Mouse (Mus musculus) stomach, embryonic 16.5 days (tissue): Measurements from ENCODE around the gene Phex. TPM values are rescaled to one million over a fixed set of nuclear protein-coding genes. Genes with fewer than 3 reads are reported as not detected.

Experiments used
- ATAC-seq: fragments of 200-750 bp; cut with Nextera tagmentation; 2 replicates; pipeline ENCODE4 v1.8.0; 2017; ENCODE audit warnings: moderate number of reproducible peaks, moderate TSS enrichment; ENCODE audit not compliant: insufficient read depth, low FRiP score
- H3K27ac ChIP-seq: fragments of 300-500 bp; sonication (generic); 2 replicates; pipeline ENCODE4 v1.5.1; 2014; ENCODE audit warnings: low read length
- H3K27me3 ChIP-seq: fragments of 300-500 bp; sonication (generic); 2 replicates; pipeline ENCODE4 v1.6.1; 2014; ENCODE audit warnings: low read length, control low read depth, mixed read lengths; ENCODE audit not compliant: control insufficient read depth, insufficient read depth
- H3K36me3 ChIP-seq: fragments of 300-500 bp; sonication (generic); 2 replicates; pipeline ENCODE4 v1.6.1; 2014; ENCODE audit warnings: low read length; ENCODE audit not compliant: control insufficient read depth, insufficient read depth
- H3K4me1 ChIP-seq: fragments of 300-500 bp; sonication (generic); 2 replicates; pipeline ENCODE4 v1.6.1; 2014; ENCODE audit warnings: low read length, control low read depth, mixed read lengths; ENCODE audit not compliant: control insufficient read depth, insufficient read depth
- H3K4me2 ChIP-seq: fragments of 300-500 bp; sonication (generic); 2 replicates; pipeline ENCODE4 v1.6.1; 2014; ENCODE audit warnings: low read depth, low read length, mixed read lengths
- H3K4me3 ChIP-seq: fragments of 300-500 bp; sonication (generic); replicated peaks from 2 replicates; pipeline ENCODE4 v1.5.1; 2014; ENCODE audit warnings: mild to moderate bottlenecking, low read length
- H3K9ac ChIP-seq: fragments of 300-500 bp; sonication (generic); 2 replicates; pipeline ENCODE4 v1.6.1; 2014; ENCODE audit warnings: low read length
- H3K9me3 ChIP-seq: fragments of 300-500 bp; sonication (generic); replicated peaks from 2 replicates; pipeline ENCODE4 v1.6.1; 2016; ENCODE audit warnings: low read length, control low read depth; ENCODE audit not compliant: control insufficient read depth
- WGBS: fragments of 180-500 bp; shearing (Covaris S2); extraction: QIAGEN DNeasy Blood & Tissue Kit; methylation state at CpG from one replicate; pipeline ENCODE4 v1.1.7; 2014; 5-methylcytosine and 5-hydroxymethylcytosine counted together
- polyA plus RNA-seq: library from polyadenylated mRNA; unstranded; fragments of >200 nt; fragmentation: Nextera tagmentation; extraction: Ambion mirVana; gene quantifications from 2 replicates; pipeline ENCODE4 v1.2.1, GENCODE M21; 2015

Gene Phex
- polyA plus RNA-seq, 1 experiment from 2014 or later: 0.22 TPM

DNA sequence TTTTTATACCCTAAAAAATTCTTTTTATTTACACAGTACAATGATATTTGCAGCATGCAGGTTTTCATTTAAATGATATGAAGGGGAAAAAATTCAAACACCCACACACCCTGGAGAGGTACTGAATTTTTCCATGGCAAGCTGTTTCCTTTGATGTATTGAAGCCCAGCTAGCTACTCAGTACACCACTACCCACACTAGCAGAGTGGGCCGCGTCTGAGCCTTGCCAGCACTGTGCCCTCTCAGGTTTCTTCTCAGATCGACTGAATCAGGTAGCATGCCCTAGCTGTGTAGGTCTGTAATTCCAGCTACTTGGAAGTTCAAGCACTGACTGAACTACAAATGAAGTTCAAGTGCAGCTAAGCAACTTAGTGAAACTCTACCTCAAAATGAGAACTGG is 26.7 kb downstream of the Phex start:
- no peak overlapping the region for H3K27ac ChIP-seq
- WGBS: 89% methylated on average over 3 of the region's 3 CpGs
- no peak overlapping the region for H3K4me3 ChIP-seq
- no peaks in the 10 kb centered on the region for H3K36me3 ChIP-seq
- H3K9me3 ChIP-seq: no peaks in the 10 kb centered on the region
- H3K9ac ChIP-seq: no peak overlapping the region
- no peak overlapping the region for H3K4me2 ChIP-seq
- H3K27me3 ChIP-seq: no peaks in the 10 kb centered on the region
- no peaks in the 10 kb centered on the region for H3K4me1 ChIP-seq
- no peak for ATAC-seq

DNA sequence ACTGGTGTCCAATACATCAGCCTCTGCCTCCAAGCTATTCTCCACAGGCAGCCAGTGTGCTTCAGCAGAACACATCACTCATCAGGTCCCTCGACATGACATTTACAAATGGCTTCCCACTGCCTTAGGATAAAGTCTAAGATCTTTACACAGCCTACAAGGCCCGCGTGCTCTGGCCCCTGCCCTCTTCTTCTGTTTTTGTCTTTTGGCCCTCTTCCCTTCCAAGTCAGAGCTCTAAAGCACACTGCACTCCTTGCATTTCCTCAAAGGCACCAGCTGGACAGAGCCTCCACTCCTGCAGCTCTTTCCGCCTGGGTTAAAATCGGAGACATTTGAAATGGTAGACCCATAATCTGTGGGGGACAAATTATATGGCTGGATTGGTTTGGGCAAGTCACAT is 28.1 kb downstream of the Phex start:
- Histone ChIP-seq H3K36me3 (no peaks in the 10 kb centered on the region), H3K27me3 (no peaks in the 10 kb centered on the region), H3K27ac (no peak overlapping the region), H3K4me1 (no peaks in the 10 kb centered on the region), H3K4me2 (no peak overlapping the region), H3K9me3 (no peaks in the 10 kb centered on the region), H3K9ac (no peak overlapping the region), H3K4me3 (no peak overlapping the region)
- ATAC-seq: no peak
- WGBS: 60% methylated on average over 5 of the region's 5 CpGs

DNA sequence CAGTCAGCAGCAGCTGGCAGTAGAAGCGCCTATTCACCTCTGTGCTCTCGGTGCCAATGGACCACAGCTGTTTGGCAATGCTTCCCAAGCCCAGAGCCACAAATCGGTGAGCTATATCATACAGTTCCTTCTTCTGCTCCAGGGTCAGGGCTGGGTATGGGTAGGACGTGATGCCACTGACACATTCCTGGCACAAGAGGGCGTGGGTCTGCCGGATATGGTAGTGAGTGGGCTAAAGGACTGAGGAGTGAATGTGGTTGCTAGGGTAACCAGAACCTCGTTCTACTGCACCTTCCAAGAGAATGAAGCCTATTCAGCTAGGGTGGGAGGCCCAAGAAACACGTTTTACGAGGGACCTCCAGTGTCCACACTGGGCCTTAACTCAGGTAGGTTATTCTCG is 36.3 kb downstream of the Phex start:
- no peak overlapping the region for H3K27ac ChIP-seq
- H3K9ac ChIP-seq: no peak overlapping the region

DNA sequence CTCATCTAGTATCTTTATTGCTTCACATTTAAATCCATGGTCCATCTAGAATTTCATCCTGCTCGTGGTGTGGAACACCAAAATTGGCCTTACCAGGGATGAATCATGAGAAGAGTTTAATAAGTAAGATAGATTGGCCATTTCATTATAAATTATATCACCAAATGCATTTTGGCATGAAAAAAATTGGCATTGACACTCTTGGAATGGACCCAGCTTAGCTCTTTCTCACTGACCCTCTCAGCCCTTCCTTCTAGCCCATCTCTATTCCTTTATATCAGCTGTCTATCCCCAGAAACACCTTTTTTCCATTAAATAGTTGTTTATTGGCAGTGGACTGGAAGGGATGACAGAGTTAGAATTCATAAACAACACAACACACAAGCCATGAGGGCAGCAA is 37.7 kb downstream of the Phex start:
- Histone ChIP-seq H3K4me1 (no peaks in the 10 kb centered on the region), H3K4me2 (no peak overlapping the region), H3K9ac (no peak overlapping the region), H3K27ac (no peak overlapping the region), H3K9me3 (no peaks in the 10 kb centered on the region), H3K27me3 (no peaks in the 10 kb centered on the region), H3K4me3 (no peak overlapping the region), H3K36me3 (no peaks in the 10 kb centered on the region)
- 53% methylated on average over 1 of the region's 1 CpGs for WGBS
- ATAC-seq: no peak

More for the DNA sequence above, 36.3 kb downstream of the Phex start:
- Histone ChIP-seq H3K4me3 (no peak overlapping the region), H3K4me2 (no peak overlapping the region), H3K36me3 (no peaks in the 10 kb centered on the region), H3K27me3 (no peaks in the 10 kb centered on the region), H3K9me3 (no peaks in the 10 kb centered on the region), H3K4me1 (no peaks in the 10 kb centered on the region)
- no peak for ATAC-seq
- WGBS: 62% methylated on average over 10 of the region's 10 CpGs

DNA sequence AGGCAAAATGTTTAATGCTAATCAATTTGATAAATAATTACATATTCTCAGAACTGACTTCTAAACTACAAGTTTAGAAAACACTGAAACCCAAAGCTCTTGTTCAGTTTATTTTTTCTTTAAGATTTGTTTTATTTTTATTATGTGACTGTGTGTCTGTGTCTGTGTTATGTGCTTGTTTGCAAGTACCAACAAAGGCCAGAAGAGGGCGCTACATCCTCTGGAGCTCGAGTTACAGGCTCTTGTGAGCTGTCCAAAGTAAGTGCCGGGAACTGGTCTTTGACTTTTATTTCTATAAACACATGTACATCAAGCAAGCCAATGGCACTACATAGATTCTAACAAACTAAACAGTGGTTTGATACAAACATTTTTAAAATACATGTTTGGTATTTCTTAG is 41.2 kb downstream of the Phex start:
- no peak overlapping the region for H3K4me3 ChIP-seq
- ATAC-seq: no peak
- no peak overlapping the region for H3K4me2 ChIP-seq
- no peaks in the 10 kb centered on the region for H3K9me3 ChIP-seq
- H3K9ac ChIP-seq: no peak overlapping the region
- H3K27ac ChIP-seq: no peak overlapping the region
- no peaks in the 10 kb centered on the region for H3K36me3 ChIP-seq
- WGBS: 59% methylated on average over 3 of the region's 3 CpGs
- no peaks in the 10 kb centered on the region for H3K27me3 ChIP-seq
- no peaks in the 10 kb centered on the region for H3K4me1 ChIP-seq

DNA sequence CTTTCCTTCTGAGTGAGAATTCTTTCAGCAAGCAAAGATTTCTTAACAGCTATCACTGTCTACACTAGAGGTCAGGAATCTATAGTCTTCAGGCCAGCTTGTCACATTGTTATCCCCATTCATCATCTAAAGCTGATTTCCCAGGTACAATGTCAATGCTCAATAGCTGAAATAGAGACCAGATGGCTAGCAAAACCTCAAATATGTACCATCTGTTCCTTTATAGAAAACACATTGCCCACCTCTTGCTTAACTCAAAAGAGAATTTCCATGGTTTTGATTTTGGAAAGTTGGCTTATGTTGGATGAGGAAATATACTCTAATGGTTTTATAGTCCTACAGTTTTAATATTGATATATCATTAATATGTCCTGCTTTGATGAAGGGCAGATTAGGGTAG is 45.9 kb downstream of the Phex start:
- Histone ChIP-seq H3K9ac (no peak overlapping the region), H3K9me3 (no peaks in the 10 kb centered on the region), H3K4me3 (no peak overlapping the region), H3K4me2 (no peak overlapping the region), H3K27ac (no peak overlapping the region), H3K4me1 (no peaks in the 10 kb centered on the region), H3K27me3 (no peaks in the 10 kb centered on the region), H3K36me3 (no peaks in the 10 kb centered on the region)
- ATAC-seq: no peak

DNA sequence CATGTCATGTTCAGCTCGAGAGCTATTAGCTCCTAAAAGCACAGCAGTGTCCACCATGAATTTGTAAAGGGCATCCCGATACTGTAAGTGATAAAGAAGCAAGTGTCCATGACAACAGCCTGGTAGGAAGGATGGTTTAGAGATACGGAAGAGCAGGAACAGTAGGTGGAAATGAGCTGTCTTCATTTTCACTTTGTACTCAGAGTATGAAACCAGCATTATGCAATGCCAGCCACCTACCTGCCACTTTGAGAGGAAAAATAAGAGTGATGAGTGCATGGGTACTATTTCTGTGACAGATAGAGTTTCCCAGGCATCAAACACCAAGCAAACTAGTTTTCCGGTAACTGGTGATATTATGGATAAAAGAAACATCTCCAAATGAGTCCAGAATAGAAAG is 59.6 kb downstream of the Phex start:
- no peak overlapping the region for H3K9ac ChIP-seq
- no peaks in the 10 kb centered on the region for H3K36me3 ChIP-seq
- no peak overlapping the region for H3K4me2 ChIP-seq
- no peak for ATAC-seq
- no peaks in the 10 kb centered on the region for H3K4me1 ChIP-seq
- WGBS: 82% methylated on average over 4 of the region's 4 CpGs
- H3K9me3 ChIP-seq: no peaks in the 10 kb centered on the region
- H3K27me3 ChIP-seq: no peaks in the 10 kb centered on the region
- no peak overlapping the region for H3K4me3 ChIP-seq
- H3K27ac ChIP-seq: no peak overlapping the region

DNA sequence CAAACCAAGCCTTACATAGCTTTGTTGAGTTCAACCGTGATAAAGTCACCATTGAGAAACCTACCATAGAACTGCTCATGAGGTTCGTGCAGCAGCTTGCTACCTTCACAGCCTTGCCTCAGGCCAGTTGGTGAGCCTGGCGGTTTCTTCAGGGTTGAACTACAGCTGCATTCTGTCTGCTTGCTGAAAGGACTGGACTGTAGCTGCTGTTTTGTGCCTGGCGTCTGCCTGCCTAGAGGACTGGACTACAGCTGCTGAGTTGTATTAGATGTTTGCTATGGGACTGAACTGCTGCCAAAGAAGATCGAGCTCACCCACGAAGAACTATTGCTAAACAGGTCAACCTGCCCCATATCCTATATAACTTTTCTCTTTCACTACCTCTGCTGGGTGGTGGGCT is 68.9 kb downstream of the Phex start:
- H3K4me2 ChIP-seq: no peak overlapping the region
- H3K4me3 ChIP-seq: no peak overlapping the region
- H3K4me1 ChIP-seq: no peaks in the 10 kb centered on the region
- no peaks in the 10 kb centered on the region for H3K36me3 ChIP-seq
- H3K9ac ChIP-seq: no peak overlapping the region
- WGBS: 75% methylated on average over 6 of the region's 6 CpGs
- H3K9me3 ChIP-seq: no peaks in the 10 kb centered on the region
- no peak overlapping the region for H3K27ac ChIP-seq
- no peaks in the 10 kb centered on the region for H3K27me3 ChIP-seq
- ATAC-seq: no peak

DNA sequence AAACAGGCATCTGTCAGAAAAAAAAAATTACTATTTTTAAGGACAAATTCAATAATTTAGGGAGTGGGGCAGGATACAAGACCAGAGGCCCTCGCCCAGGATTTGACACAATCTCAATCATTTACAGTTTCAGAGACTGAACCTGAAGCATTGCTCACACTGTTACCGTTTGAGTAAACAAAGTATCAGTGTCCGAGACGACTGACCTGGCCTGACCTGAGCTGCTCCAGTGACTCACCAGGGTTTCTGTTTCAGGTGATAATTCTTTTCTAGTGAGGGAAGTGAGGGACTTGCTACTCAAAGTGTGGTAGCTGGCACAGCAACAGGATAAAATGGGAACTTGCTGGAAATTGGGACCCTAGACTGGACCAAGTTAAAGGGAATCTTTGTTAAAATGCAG is 80.4 kb downstream of the Phex start:
- no peak overlapping the region for H3K4me3 ChIP-seq
- 37% methylated on average over 4 of the region's 4 CpGs for WGBS
- H3K4me2 ChIP-seq: no peak overlapping the region
- no peaks in the 10 kb centered on the region for H3K4me1 ChIP-seq
- H3K36me3 ChIP-seq: no peaks in the 10 kb centered on the region
- no peak overlapping the region for H3K9ac ChIP-seq
- H3K27ac ChIP-seq: no peak overlapping the region
- no peak for ATAC-seq
- H3K27me3 ChIP-seq: no peaks in the 10 kb centered on the region
- H3K9me3 ChIP-seq: no peaks in the 10 kb centered on the region

DNA sequence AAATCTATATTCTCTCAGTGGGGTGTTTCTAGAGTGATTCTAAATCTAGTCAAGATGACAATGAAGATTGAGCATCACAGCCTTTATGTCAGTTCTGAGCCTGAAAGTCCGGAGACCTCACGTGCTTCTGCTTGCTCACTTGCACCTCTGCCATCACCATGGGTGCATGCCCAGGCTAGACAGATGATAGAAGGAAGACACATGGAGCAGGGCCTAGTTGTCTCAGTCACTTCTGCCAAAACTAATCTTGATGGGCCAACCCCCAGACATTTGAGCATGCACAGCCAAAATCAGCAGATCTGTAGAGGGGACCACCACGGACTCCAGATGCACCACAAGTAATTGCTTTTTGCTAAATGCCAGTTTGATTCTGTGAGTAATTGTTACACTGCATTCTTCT is 85.3 kb downstream of the Phex start:
- no peaks in the 10 kb centered on the region for H3K9me3 ChIP-seq
- H3K4me3 ChIP-seq: no peak overlapping the region
- no peaks in the 10 kb centered on the region for H3K4me1 ChIP-seq
- H3K36me3 ChIP-seq: no peaks in the 10 kb centered on the region
- H3K27ac ChIP-seq: no peak overlapping the region
- 85% methylated on average over 3 of the region's 3 CpGs for WGBS
- H3K9ac ChIP-seq: no peak overlapping the region
- no peak overlapping the region for H3K4me2 ChIP-seq
- ATAC-seq: no peak
- no peaks in the 10 kb centered on the region for H3K27me3 ChIP-seq
